Mouse (Mus musculus): ENCODE results near the gene Ttc12.

Ttc12 gene

GRCm38 (mm10) chr9:49485892-49486311 is at the start of gene Ttc12:
Gene Ttc12, minus strand, starts transcription at chr9:49486225.
- peak; percentile 52 for DNase-seq

GRCm38 (mm10) chr9:49534958-49535357 is 48.9 kb upstream of the Ttc12 start:
- DNase-seq = no peak

GRCm38 (mm10) chr9:49533912-49534491 is 48.0 kb upstream of the Ttc12 start:
- no peak for DNase-seq

GRCm38 (mm10) chr9:49533455-49533854 is 47.4 kb upstream of the Ttc12 start:
- no peak for DNase-seq

- DNase-seq = no peak
Measured at GRCm38 (mm10) chr9:49531833-49532232, 45.8 kb upstream of the Ttc12 start.

GRCm38 (mm10) chr9:49531257-49531656 is 45.2 kb upstream of the Ttc12 start:
- DNase-seq = no peak

- no peak for DNase-seq
Measured at GRCm38 (mm10) chr9:49530739-49531138, 44.7 kb upstream of the Ttc12 start.

GRCm38 (mm10) chr9:49529366-49529959 is 43.4 kb upstream of the Ttc12 start:
- DNase-seq = no peak

GRCm38 (mm10) chr9:49528943-49529342 is 42.9 kb upstream of the Ttc12 start:
- DNase-seq = no peak

- no peak for DNase-seq
Measured at GRCm38 (mm10) chr9:49528026-49528425, 42.0 kb upstream of the Ttc12 start.

GRCm38 (mm10) chr9:49527340-49527739 is 41.3 kb upstream of the Ttc12 start:
- DNase-seq = no peak

- DNase-seq = no peak
Measured at GRCm38 (mm10) chr9:49524721-49525120, 38.7 kb upstream of the Ttc12 start.

GRCm38 (mm10) chr9:49523881-49524280 is 37.9 kb upstream of the Ttc12 start:
- no peak for DNase-seq

GRCm38 (mm10) chr9:49514306-49514705 is 28.3 kb upstream of the Ttc12 start:
- no peak for DNase-seq

GRCm38 (mm10) chr9:49510666-49511065 is 24.6 kb upstream of the Ttc12 start:
- DNase-seq = no peak

GRCm38 (mm10) chr9:49509628-49510027 is 23.6 kb upstream of the Ttc12 start:
- DNase-seq = no peak

GRCm38 (mm10) chr9:49509094-49509493 is 23.1 kb upstream of the Ttc12 start:
- no peak for DNase-seq

GRCm38 (mm10) chr9:49507829-49508585 is 22.0 kb upstream of the Ttc12 start:
- DNase-seq = no peak

GRCm38 (mm10) chr9:49504658-49505057 is 18.6 kb upstream of the Ttc12 start:
- no peak for DNase-seq

- DNase-seq = no peak
Measured at GRCm38 (mm10) chr9:49502245-49502644, 16.2 kb upstream of the Ttc12 start.

GRCm38 (mm10) chr9:49499878-49500277 is 13.9 kb upstream of the Ttc12 start:
- no peak for DNase-seq

GRCm38 (mm10) chr9:49493979-49494649 is 8.1 kb upstream of the Ttc12 start:
- peak; percentile 49 for DNase-seq

GRCm38 (mm10) chr9:49490609-49491008 is 4.6 kb upstream of the Ttc12 start:
- no peak for DNase-seq

Measured in cerebellum, adult 11-12 months (tissue).